Mouse (Mus musculus): Measurements from ENCODE around the gene Pank3.

DNA sequence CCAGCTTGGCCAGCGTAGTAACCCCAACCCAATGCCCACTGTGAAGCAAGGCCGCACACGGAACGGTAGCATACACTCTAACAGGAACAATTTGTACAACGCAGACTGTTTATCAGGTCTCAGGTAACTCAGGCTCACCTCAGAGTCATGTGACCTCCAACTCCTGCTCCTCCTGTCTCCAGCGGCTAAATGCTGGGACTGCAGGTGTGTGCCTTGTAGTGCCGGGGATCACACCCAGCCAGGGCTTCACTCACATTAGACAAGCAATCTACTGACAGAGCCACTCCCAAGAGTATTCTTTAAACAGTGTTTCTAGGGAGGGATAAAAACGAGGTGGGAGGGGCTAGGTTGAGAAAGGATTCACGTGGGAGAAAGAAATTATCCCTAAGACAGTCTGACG lies 42.2 kb downstream of the Pank3 start:
- TF ChIP-seq CTCF (IDR thresholded peaks at IDR 0.05; ENCODE audit: low read depth) (no peak), EP300 (IDR thresholded peaks at IDR 0.05; ENCODE audit: low read depth) (no peak)
